Mouse (Mus musculus) bone marrow, adult 2 months (tissue): Measurements from ENCODE around the gene Olfr709-ps1.
"Not testable (repeated sequence)": the region's sequence is repeated elsewhere in the genome, so short reads cannot be mapped to it uniquely, and the experiment has no call there.

Experiments used
- CTCF ChIP-seq: fragments of 200-500 bp; IDR thresholded peaks from 2 replicates; pipeline ENCODE4 v1.5.1; 2011; ENCODE audit warnings: low read length, control low read depth; ENCODE audit not compliant: control insufficient read depth, insufficient read depth
- POLR2A ChIP-seq: fragments of 200-500 bp; IDR thresholded peaks from 2 replicates; pipeline ENCODE4 v1.6.1; 2011; ENCODE audit warnings: low read depth, mild to moderate bottlenecking, control low read depth, low read length, borderline replicate concordance; ENCODE audit not compliant: control insufficient read depth

- not testable (repeated sequence) for TF ChIP-seq CTCF, POLR2A
Observed at GRCm38 (mm10) chr7:106920961-106921360, 11.1 kb downstream of the Olfr709-ps1 start.
